20 mouse cellular contexts compared by ENCODE assay signal in the genomic region with DNA sequence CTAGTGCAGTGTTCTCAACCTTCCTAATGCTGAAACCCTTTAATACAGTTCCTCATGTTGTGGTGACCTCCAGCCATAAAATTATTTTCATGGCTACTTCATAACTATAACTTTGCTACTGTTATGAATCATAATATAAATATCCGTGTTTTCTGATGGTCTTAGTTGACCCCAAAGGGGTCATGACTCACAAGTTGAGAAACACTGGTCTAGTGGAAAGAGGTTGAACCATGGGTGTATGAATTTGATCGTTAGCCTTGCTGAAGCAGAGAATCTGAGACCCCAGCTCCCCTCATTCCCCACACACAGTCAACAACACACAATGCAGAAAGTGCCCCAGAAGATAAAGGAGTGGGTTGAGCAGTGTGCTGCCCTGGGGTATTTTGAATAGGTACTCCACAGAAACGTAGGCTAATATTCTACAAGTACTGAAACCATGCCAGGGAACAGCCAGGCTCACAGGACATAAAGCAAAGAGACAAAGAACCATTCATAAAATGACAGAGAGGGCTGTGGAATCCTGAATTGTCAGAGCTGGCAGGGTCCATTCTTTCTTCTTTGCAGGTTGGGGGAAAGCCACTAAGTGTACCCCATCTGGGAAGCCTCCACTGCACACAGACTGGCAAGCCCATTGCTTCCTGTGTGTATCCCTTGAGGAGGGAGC.
"Had no signal": no experiment of that assay in that cellular context is flagged by ENCODE, and none has a peak within 500 bp of the region (broad histone marks: within the 10 kb centered on the region; RNA-seq: fewer than 3 reads in every experiment).

No protein-coding gene starts in this region.

- H3K36me3 ChIP-seq: kidney, embryonic 15.5 days; limb, embryonic 12.5 days; limb, embryonic 15.5 days; midbrain, embryonic 12.5 days; neural tube, embryonic 13.5 days had no signal

- H3K9ac ChIP-seq: kidney, embryonic 15.5 days; limb, embryonic 12.5 days; limb, embryonic 15.5 days; liver, embryonic 14.5 days; liver, postnatal 0 days; lung, embryonic 14.5 days; midbrain, embryonic 12.5 days; neural tube, embryonic 13.5 days had no signal

- ATAC-seq: liver, postnatal 0 days; midbrain, embryonic 16.5 days had no signal

- H3K4me1 ChIP-seq: kidney, embryonic 15.5 days; midbrain, embryonic 12.5 days had no signal

- H3K27me3 ChIP-seq: kidney, embryonic 15.5 days; limb, embryonic 12.5 days; limb, embryonic 15.5 days; midbrain, embryonic 12.5 days; neural tube, embryonic 13.5 days had no signal

- H3K9me3 ChIP-seq: kidney, embryonic 15.5 days; limb, embryonic 12.5 days; limb, embryonic 15.5 days had no signal

- H3K27ac ChIP-seq: kidney, embryonic 15.5 days; limb, embryonic 12.5 days; limb, embryonic 15.5 days; liver, embryonic 14.5 days; midbrain, embryonic 12.5 days; neural tube, embryonic 13.5 days had no signal

- DNase-seq: kidney, adult 8-10 months; kidney, postnatal 10 days; kidney, postnatal 36 days; left cerebral cortex, postnatal 4 days; liver, postnatal 0 days; lung, embryonic 14.5 days; lung, postnatal 10 days; lung, postnatal 4 days; retina, postnatal 1 day; thymus, adult 18-20 months; thymus, postnatal 36 days had no signal

- H3K4me2 ChIP-seq: kidney, embryonic 15.5 days; limb, embryonic 12.5 days; limb, embryonic 15.5 days; liver, embryonic 11.5 days; lung, embryonic 14.5 days; midbrain, embryonic 12.5 days; neural tube, embryonic 13.5 days had no signal

- H3K4me3 ChIP-seq: kidney, embryonic 15.5 days; limb, embryonic 12.5 days; limb, embryonic 15.5 days; midbrain, embryonic 12.5 days; myocyte; neural tube, embryonic 13.5 days had no signal
